Mouse (Mus musculus): Measurements from ENCODE around the gene Ipo5. TPM values are rescaled to one million over a fixed set of nuclear protein-coding genes. Genes with fewer than 3 reads are reported as not detected.

The Ipo5 gene
- total and polyA plus RNA-seq, 2 experiments: 8.1 to 32.4 TPM

- H3K36me3 ChIP-seq (ENCODE audit: control insufficient read depth, insufficient read depth, low read length): no peaks in the 10 kb centered on the region
- WGBS: 84% methylated on average over 3 of the region's 5 CpGs
- no peak overlapping the region for H3K9ac ChIP-seq (ENCODE audit: low read depth, low read length)
- H3K79me2 ChIP-seq (ENCODE audit: control insufficient read depth, insufficient read depth, low read length): no peaks in the 10 kb centered on the region
- H3K4me3 ChIP-seq (ENCODE audit: insufficient read depth, low read depth, low read length): no peak overlapping the region
- H3K27ac ChIP-seq (replicated peaks; ENCODE audit: insufficient read depth, low read depth, low read length): no peak overlapping the region
- H3K4me1 ChIP-seq (ENCODE audit: control insufficient read depth, insufficient read depth, low read length): no peaks in the 10 kb centered on the region
- no peaks in the 10 kb centered on the region for H3K27me3 ChIP-seq (ENCODE audit: control insufficient read depth, insufficient read depth, low read length)
- no peak for DNase-seq (ENCODE audit: extremely low read depth, low read depth, low spot score)
- TF ChIP-seq CTCF (IDR thresholded peaks at IDR 0.05; ENCODE audit: low read depth, low read length): no peak
- no peak for TF ChIP-seq POLR2A (IDR thresholded peaks at IDR 0.05; ENCODE audit: extremely low read depth, insufficient read depth, low read length)
These were observed 30.4 kb upstream of the Ipo5 start for GRCm38 (mm10) chr14:120880601-120881000.

GRCm38 (mm10) chr14:120881054-120881453 is 30.0 kb upstream of the Ipo5 start:
- Histone ChIP-seq H3K4me1 (ENCODE audit: control insufficient read depth, insufficient read depth, low read length) (no peaks in the 10 kb centered on the region), H3K27ac (replicated peaks; ENCODE audit: insufficient read depth, low read depth, low read length) (no peak overlapping the region), H3K9ac (ENCODE audit: low read depth, low read length) (no peak overlapping the region), H3K79me2 (ENCODE audit: control insufficient read depth, insufficient read depth, low read length) (no peaks in the 10 kb centered on the region), H3K27me3 (ENCODE audit: control insufficient read depth, insufficient read depth, low read length) (no peaks in the 10 kb centered on the region), H3K36me3 (ENCODE audit: control insufficient read depth, insufficient read depth, low read length) (no peaks in the 10 kb centered on the region), H3K4me3 (ENCODE audit: insufficient read depth, low read depth, low read length) (no peak overlapping the region)
- DNase-seq (ENCODE audit: extremely low read depth, low read depth, low spot score): no peak
- TF ChIP-seq POLR2A (IDR thresholded peaks at IDR 0.05; ENCODE audit: extremely low read depth, insufficient read depth, low read length): no peak
- 89% methylated on average over 9 of the region's 9 CpGs for WGBS

- Histone ChIP-seq H3K27ac (replicated peaks; ENCODE audit: insufficient read depth, low read depth, low read length) (no peak overlapping the region), H3K4me3 (ENCODE audit: insufficient read depth, low read depth, low read length) (no peak overlapping the region), H3K79me2 (ENCODE audit: control insufficient read depth, insufficient read depth, low read length) (no peaks in the 10 kb centered on the region), H3K27me3 (ENCODE audit: control insufficient read depth, insufficient read depth, low read length) (no peaks in the 10 kb centered on the region), H3K36me3 (ENCODE audit: control insufficient read depth, insufficient read depth, low read length) (no peaks in the 10 kb centered on the region), H3K9ac (ENCODE audit: low read depth, low read length) (no peak overlapping the region), H3K4me1 (ENCODE audit: control insufficient read depth, insufficient read depth, low read length) (no peaks in the 10 kb centered on the region)
- no peak for DNase-seq (ENCODE audit: extremely low read depth, low read depth, low spot score)
- WGBS: 91% methylated on average over 11 of the region's 11 CpGs
- TF ChIP-seq CTCF (IDR thresholded peaks at IDR 0.05; ENCODE audit: low read depth, low read length): no peak
- no peak for TF ChIP-seq POLR2A (IDR thresholded peaks at IDR 0.05; ENCODE audit: extremely low read depth, insufficient read depth, low read length)
These were observed 22.3 kb upstream of the Ipo5 start for GRCm38 (mm10) chr14:120888681-120889080.

DNA sequence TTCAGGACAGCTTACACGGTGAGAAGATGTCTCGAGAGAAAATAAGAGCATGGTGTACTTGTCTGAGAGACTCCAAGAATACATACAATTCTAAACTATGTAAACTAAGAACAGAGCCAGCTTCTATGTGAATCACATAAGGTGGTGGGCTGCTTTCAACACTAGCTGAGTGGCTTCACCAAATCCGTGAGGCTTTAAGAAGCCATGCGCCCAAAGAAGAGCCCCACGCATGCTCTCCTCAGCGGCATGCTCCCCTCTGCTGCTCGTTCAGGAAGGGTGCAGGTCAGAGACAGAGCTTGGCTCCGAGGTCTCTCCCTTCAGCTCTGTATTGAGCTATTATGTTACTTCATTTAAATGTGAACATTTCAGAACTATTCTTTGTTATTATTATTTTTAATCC is 18.7 kb upstream of the Ipo5 start:
- Histone ChIP-seq H3K27ac (replicated peaks; ENCODE audit: insufficient read depth, low read depth, low read length) (no peak overlapping the region), H3K4me3 (ENCODE audit: insufficient read depth, low read depth, low read length) (no peak overlapping the region), H3K36me3 (ENCODE audit: control insufficient read depth, insufficient read depth, low read length) (no peaks in the 10 kb centered on the region), H3K27me3 (ENCODE audit: control insufficient read depth, insufficient read depth, low read length) (no peaks in the 10 kb centered on the region), H3K4me1 (ENCODE audit: control insufficient read depth, insufficient read depth, low read length) (no peaks in the 10 kb centered on the region), H3K9ac (ENCODE audit: low read depth, low read length) (no peak overlapping the region), H3K79me2 (ENCODE audit: control insufficient read depth, insufficient read depth, low read length) (no peaks in the 10 kb centered on the region)
- no peak for TF ChIP-seq CTCF (IDR thresholded peaks at IDR 0.05; ENCODE audit: low read depth, low read length)
- TF ChIP-seq POLR2A (IDR thresholded peaks at IDR 0.05; ENCODE audit: extremely low read depth, insufficient read depth, low read length): no peak
- no peak for DNase-seq (ENCODE audit: extremely low read depth, low read depth, low spot score)
- WGBS: 74% methylated on average over 8 of the region's 8 CpGs

- DNase-seq (ENCODE audit: extremely low read depth, low read depth, low spot score): peak; percentile 15
- no peaks in the 10 kb centered on the region for H3K27me3 ChIP-seq (ENCODE audit: control insufficient read depth, insufficient read depth, low read length)
- H3K79me2 ChIP-seq (ENCODE audit: control insufficient read depth, insufficient read depth, low read length): no peaks in the 10 kb centered on the region
- H3K4me1 ChIP-seq (ENCODE audit: control insufficient read depth, insufficient read depth, low read length): no peaks in the 10 kb centered on the region
- WGBS: 74% methylated on average over 11 of the region's 11 CpGs
- no peaks in the 10 kb centered on the region for H3K36me3 ChIP-seq (ENCODE audit: control insufficient read depth, insufficient read depth, low read length)
- H3K9ac ChIP-seq (ENCODE audit: low read depth, low read length): no peak overlapping the region
- no peak overlapping the region for H3K4me3 ChIP-seq (ENCODE audit: insufficient read depth, low read depth, low read length)
- H3K27ac ChIP-seq (replicated peaks; ENCODE audit: insufficient read depth, low read depth, low read length): no peak overlapping the region
- TF ChIP-seq POLR2A (IDR thresholded peaks at IDR 0.05; ENCODE audit: extremely low read depth, insufficient read depth, low read length) (no peak), CTCF (IDR thresholded peaks at IDR 0.05; ENCODE audit: low read depth, low read length) (no peak)
These were observed 14.4 kb upstream of the Ipo5 start for GRCm38 (mm10) chr14:120896613-120897012.

- Histone ChIP-seq H3K79me2 (ENCODE audit: control insufficient read depth, insufficient read depth, low read length) (no peaks in the 10 kb centered on the region), H3K4me1 (ENCODE audit: control insufficient read depth, insufficient read depth, low read length) (no peaks in the 10 kb centered on the region), H3K4me3 (ENCODE audit: insufficient read depth, low read depth, low read length) (no peak overlapping the region), H3K9ac (ENCODE audit: low read depth, low read length) (no peak overlapping the region), H3K27me3 (ENCODE audit: control insufficient read depth, insufficient read depth, low read length) (no peaks in the 10 kb centered on the region), H3K27ac (replicated peaks; ENCODE audit: insufficient read depth, low read depth, low read length) (no peak overlapping the region), H3K36me3 (ENCODE audit: control insufficient read depth, insufficient read depth, low read length) (no peaks in the 10 kb centered on the region)
- WGBS: 85% methylated on average over 3 of the region's 3 CpGs
- no peak for TF ChIP-seq POLR2A (IDR thresholded peaks at IDR 0.05; ENCODE audit: extremely low read depth, insufficient read depth, low read length)
- TF ChIP-seq CTCF (IDR thresholded peaks at IDR 0.05; ENCODE audit: low read depth, low read length): no peak
- no peak for DNase-seq (ENCODE audit: extremely low read depth, low read depth, low spot score)
These were observed 12.1 kb upstream of the Ipo5 start for GRCm38 (mm10) chr14:120898876-120899275.

Measured in liver, adult 2 months (tissue).